Mouse (Mus musculus): ENCODE data around the gene Bcl2l11. TPM values are rescaled to one million over a fixed set of nuclear protein-coding genes. Genes with fewer than 3 reads are reported as not detected.
"Not testable (repeated sequence)": the region's sequence is repeated elsewhere in the genome, so short reads cannot be mapped to it uniquely, and the experiment has no call there.

Bcl2l11 gene
- polyA plus RNA-seq, 1 experiment from 2014 or later = 6.6 TPM

GRCm38 (mm10) chr2:128098118-128098517 is 27.7 kb upstream of the Bcl2l11 start:
- not testable (repeated sequence) for H3K36me3 ChIP-seq (ENCODE audit: control insufficient read depth, insufficient read depth, low read length); H3K4me3 ChIP-seq (ENCODE audit: low read depth, low read length); H3K9me3 ChIP-seq (replicated peaks; ENCODE audit: control insufficient read depth, low read length); H3K9ac ChIP-seq (ENCODE audit: low read length); DNase-seq (ENCODE audit: low spot score); H3K27ac ChIP-seq (ENCODE audit: low read depth, low read length); H3K27me3 ChIP-seq (replicated peaks; ENCODE audit: control insufficient read depth, insufficient read depth, low read length); ATAC-seq; H3K4me1 ChIP-seq (ENCODE audit: control insufficient read depth, insufficient read depth, low read length); H3K4me2 ChIP-seq (ENCODE audit: low read length)
- WGBS = 92% methylated on average over 4 of the region's 5 CpGs

- H3K9me3 ChIP-seq (replicated peaks; ENCODE audit: control insufficient read depth, low read length) = no peaks in the 10 kb centered on the region
- 94% methylated on average over 9 of the region's 9 CpGs for WGBS
- H3K27ac ChIP-seq (ENCODE audit: low read depth, low read length) = no peak overlapping the region
- H3K4me3 ChIP-seq (ENCODE audit: low read depth, low read length) = no peak overlapping the region
- H3K4me1 ChIP-seq (ENCODE audit: control insufficient read depth, insufficient read depth, low read length) = no peaks in the 10 kb centered on the region
- no peak overlapping the region for H3K4me2 ChIP-seq (ENCODE audit: low read length)
- no peak for DNase-seq (ENCODE audit: low spot score)
- H3K27me3 ChIP-seq (replicated peaks; ENCODE audit: control insufficient read depth, insufficient read depth, low read length) = no peaks in the 10 kb centered on the region
- no peaks in the 10 kb centered on the region for H3K36me3 ChIP-seq (ENCODE audit: control insufficient read depth, insufficient read depth, low read length)
- ATAC-seq = no peak
- H3K9ac ChIP-seq (ENCODE audit: low read length) = no peak overlapping the region
These were observed 23.8 kb upstream of the Bcl2l11 start for GRCm38 (mm10) chr2:128102086-128102485.

DNA sequence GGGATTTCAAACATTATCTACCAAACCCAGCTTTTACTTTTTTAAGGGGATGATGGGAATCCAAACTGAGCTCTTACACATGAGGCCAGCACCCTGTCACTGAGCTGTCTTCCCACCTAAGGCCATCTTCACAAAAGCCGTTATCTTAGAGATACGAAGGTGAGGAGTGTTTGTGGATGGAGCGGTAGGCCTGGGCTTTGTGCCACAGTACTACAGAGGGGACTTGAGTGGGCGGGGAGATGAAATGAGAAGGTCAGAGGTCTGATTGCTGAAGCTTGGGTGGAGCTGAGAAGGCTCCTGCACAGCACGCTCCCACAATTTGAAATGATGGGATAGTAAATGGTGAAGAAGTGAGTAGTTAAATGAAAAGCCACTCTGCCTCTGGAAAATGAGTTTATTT is 21.0 kb upstream of the Bcl2l11 start:
- no peak for ATAC-seq
- 83% methylated on average over 5 of the region's 5 CpGs for WGBS

DNA sequence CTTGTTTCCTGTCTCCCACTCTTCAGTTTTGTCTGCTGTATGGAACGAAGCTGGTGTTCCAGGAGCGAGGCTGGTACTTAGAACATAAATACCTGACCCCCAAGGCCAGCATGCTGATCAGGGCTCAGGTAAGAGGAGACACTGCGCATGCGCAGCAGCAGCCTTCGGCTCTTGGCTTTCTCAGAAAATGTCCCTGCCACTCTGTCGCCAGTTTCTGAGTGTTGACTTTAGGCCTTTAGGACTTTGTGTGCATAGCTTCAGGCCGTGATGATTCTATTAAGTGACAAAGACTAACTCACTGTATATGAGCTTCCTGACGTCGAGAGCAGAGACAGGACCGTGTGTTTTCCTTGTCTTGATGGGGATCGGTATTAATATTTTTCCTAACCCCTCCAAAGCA is 20.2 kb upstream of the Bcl2l11 start:
- Histone ChIP-seq H3K27me3 (replicated peaks; ENCODE audit: control insufficient read depth, insufficient read depth, low read length) (no peaks in the 10 kb centered on the region), H3K4me3 (ENCODE audit: low read depth, low read length) (no peak overlapping the region), H3K27ac (ENCODE audit: low read depth, low read length) (no peak overlapping the region), H3K36me3 (ENCODE audit: control insufficient read depth, insufficient read depth, low read length) (no peaks in the 10 kb centered on the region), H3K9me3 (replicated peaks; ENCODE audit: control insufficient read depth, low read length) (no peaks in the 10 kb centered on the region), H3K4me2 (ENCODE audit: low read length) (no peak overlapping the region), H3K4me1 (ENCODE audit: control insufficient read depth, insufficient read depth, low read length) (no peaks in the 10 kb centered on the region), H3K9ac (ENCODE audit: low read length) (no peak overlapping the region)
- DNase-seq (ENCODE audit: low spot score) = no peak
- no peak for ATAC-seq
- WGBS = 89% methylated on average over 11 of the region's 11 CpGs

More for the DNA sequence above, 21.0 kb upstream of the Bcl2l11 start:
- Histone ChIP-seq H3K36me3 (ENCODE audit: control insufficient read depth, insufficient read depth, low read length) (no peaks in the 10 kb centered on the region), H3K9me3 (replicated peaks; ENCODE audit: control insufficient read depth, low read length) (no peaks in the 10 kb centered on the region), H3K4me1 (ENCODE audit: control insufficient read depth, insufficient read depth, low read length) (no peaks in the 10 kb centered on the region), H3K4me3 (ENCODE audit: low read depth, low read length) (no peak overlapping the region), H3K9ac (ENCODE audit: low read length) (no peak overlapping the region), H3K27ac (ENCODE audit: low read depth, low read length) (no peak overlapping the region), H3K27me3 (replicated peaks; ENCODE audit: control insufficient read depth, insufficient read depth, low read length) (no peaks in the 10 kb centered on the region), H3K4me2 (ENCODE audit: low read length) (no peak overlapping the region)
- DNase-seq (ENCODE audit: low spot score) = no peak

- Histone ChIP-seq H3K4me3 (ENCODE audit: low read depth, low read length) (no peak overlapping the region), H3K4me2 (ENCODE audit: low read length) (no peak overlapping the region)
These were observed 14.3 kb upstream of the Bcl2l11 start for GRCm38 (mm10) chr2:128111537-128111936.

GRCm38 (mm10) chr2:128114621-128115020 is 11.2 kb upstream of the Bcl2l11 start:
- 78% methylated on average over 3 of the region's 3 CpGs for WGBS
- peak; percentile 9 for DNase-seq (ENCODE audit: low spot score)

More at GRCm38 (mm10) chr2:128111537-128111936, 14.3 kb upstream of the Bcl2l11 start:
- Histone ChIP-seq H3K27ac (ENCODE audit: low read depth, low read length) (no peak overlapping the region), H3K9ac (ENCODE audit: low read length) (no peak overlapping the region), H3K36me3 (ENCODE audit: control insufficient read depth, insufficient read depth, low read length) (no peaks in the 10 kb centered on the region), H3K4me1 (ENCODE audit: control insufficient read depth, insufficient read depth, low read length) (no peaks in the 10 kb centered on the region), H3K27me3 (replicated peaks; ENCODE audit: control insufficient read depth, insufficient read depth, low read length) (no peaks in the 10 kb centered on the region), H3K9me3 (replicated peaks; ENCODE audit: control insufficient read depth, low read length) (no peaks in the 10 kb centered on the region)
- ATAC-seq (no peak), DNase-seq (ENCODE audit: low spot score) (no peak)
- 68% methylated on average over 9 of the region's 9 CpGs for WGBS

DNA sequence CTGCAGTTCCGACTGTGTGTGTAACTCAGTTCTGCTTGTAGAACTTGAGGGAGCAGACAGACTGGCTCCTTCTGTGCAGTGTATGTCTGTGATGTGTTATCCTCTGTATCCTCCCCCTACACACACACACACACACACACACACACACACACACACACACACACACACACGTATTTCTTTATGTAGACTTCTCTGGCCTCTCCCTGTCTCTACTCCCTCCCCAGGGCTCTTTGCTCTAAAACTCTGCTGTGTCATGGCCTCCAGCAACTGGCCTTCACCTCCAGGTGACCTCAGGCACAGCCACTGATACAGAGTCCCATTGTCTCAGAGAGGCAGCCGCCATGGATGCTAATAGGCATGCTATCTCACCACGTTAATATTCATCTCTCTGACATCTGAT is 10.3 kb upstream of the Bcl2l11 start:
- DNase-seq (ENCODE audit: low spot score) = no peak
- 53% methylated on average over 4 of the region's 4 CpGs for WGBS
- no peak overlapping the region for H3K4me3 ChIP-seq (ENCODE audit: low read depth, low read length)
- ATAC-seq = no peak
- H3K9me3 ChIP-seq (replicated peaks; ENCODE audit: control insufficient read depth, low read length) = no peaks in the 10 kb centered on the region
- no peaks in the 10 kb centered on the region for H3K36me3 ChIP-seq (ENCODE audit: control insufficient read depth, insufficient read depth, low read length)
- H3K4me2 ChIP-seq (ENCODE audit: low read length) = no peak overlapping the region
- H3K4me1 ChIP-seq (ENCODE audit: control insufficient read depth, insufficient read depth, low read length) = no peaks in the 10 kb centered on the region
- H3K27ac ChIP-seq (ENCODE audit: low read depth, low read length) = no peak overlapping the region
- no peak overlapping the region for H3K9ac ChIP-seq (ENCODE audit: low read length)
- H3K27me3 ChIP-seq (replicated peaks; ENCODE audit: control insufficient read depth, insufficient read depth, low read length) = no peaks in the 10 kb centered on the region

More at GRCm38 (mm10) chr2:128114621-128115020, 11.2 kb upstream of the Bcl2l11 start:
- no peak overlapping the region for H3K9ac ChIP-seq (ENCODE audit: low read length)
- H3K4me3 ChIP-seq (ENCODE audit: low read depth, low read length) = no peak overlapping the region
- no peak for ATAC-seq
- H3K4me2 ChIP-seq (ENCODE audit: low read length) = no peak overlapping the region
- H3K27ac ChIP-seq (ENCODE audit: low read depth, low read length) = no peak overlapping the region
- no peaks in the 10 kb centered on the region for H3K36me3 ChIP-seq (ENCODE audit: control insufficient read depth, insufficient read depth, low read length)
- no peaks in the 10 kb centered on the region for H3K27me3 ChIP-seq (replicated peaks; ENCODE audit: control insufficient read depth, insufficient read depth, low read length)
- no peaks in the 10 kb centered on the region for H3K4me1 ChIP-seq (ENCODE audit: control insufficient read depth, insufficient read depth, low read length)
- H3K9me3 ChIP-seq (replicated peaks; ENCODE audit: control insufficient read depth, low read length) = no peaks in the 10 kb centered on the region

DNA sequence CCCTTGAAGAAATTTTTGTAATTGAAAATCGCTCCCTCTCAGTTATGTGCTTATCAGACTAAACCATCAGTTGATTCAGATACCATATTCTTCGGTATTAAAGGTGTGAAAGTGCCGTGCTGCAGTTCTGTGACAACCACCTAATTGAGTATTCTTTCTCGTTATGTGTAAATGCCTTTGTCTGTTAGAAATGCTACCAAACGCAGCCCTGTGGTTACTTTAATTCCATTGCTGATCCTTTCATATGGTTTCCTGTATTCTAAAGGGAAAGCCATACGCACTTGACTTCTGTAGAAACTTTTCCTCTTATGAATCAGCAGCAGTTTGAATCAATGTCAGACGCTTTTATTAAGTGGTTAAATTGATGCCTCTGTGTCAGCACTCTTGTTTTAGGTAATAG is 8.2 kb upstream of the Bcl2l11 start:
- Histone ChIP-seq H3K27me3 (replicated peaks; ENCODE audit: control insufficient read depth, insufficient read depth, low read length) (peaks cover 8% of the 10 kb centered on the region), H3K4me2 (ENCODE audit: low read length) (no peak overlapping the region), H3K4me1 (ENCODE audit: control insufficient read depth, insufficient read depth, low read length) (no peaks in the 10 kb centered on the region), H3K9ac (ENCODE audit: low read length) (no peak overlapping the region), H3K9me3 (replicated peaks; ENCODE audit: control insufficient read depth, low read length) (no peaks in the 10 kb centered on the region), H3K4me3 (ENCODE audit: low read depth, low read length) (no peak overlapping the region), H3K36me3 (ENCODE audit: control insufficient read depth, insufficient read depth, low read length) (no peaks in the 10 kb centered on the region), H3K27ac (ENCODE audit: low read depth, low read length) (no peak overlapping the region)
- 58% methylated on average over 7 of the region's 7 CpGs for WGBS
- ATAC-seq (no peak), DNase-seq (ENCODE audit: low spot score) (no peak)

DNA sequence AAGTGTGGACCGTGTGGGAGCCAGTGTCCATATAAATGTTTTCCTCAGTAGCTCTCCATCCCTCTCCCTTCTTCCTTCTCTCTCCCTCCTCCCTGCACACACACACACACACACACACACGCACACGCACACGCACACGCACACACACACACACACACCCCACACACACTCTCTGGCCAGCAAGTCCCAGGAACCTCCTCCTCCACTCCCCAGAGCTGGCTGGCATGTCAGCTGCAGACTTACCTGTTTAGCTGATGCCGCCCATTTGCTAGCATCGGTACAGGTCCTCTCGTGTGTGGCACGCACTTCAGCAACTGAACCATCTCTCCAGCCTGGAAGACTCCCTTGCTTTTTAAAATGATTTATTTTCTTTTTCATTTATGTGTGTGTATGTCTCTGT is 6.9 kb upstream of the Bcl2l11 start:
- Histone ChIP-seq H3K4me1 (ENCODE audit: control insufficient read depth, insufficient read depth, low read length) (peaks cover 4% of the 10 kb centered on the region; the same call in 1 of the 2 replicates), H3K27ac (ENCODE audit: low read depth, low read length) (no peak overlapping the region), H3K9me3 (replicated peaks; ENCODE audit: control insufficient read depth, low read length) (no peaks in the 10 kb centered on the region), H3K4me3 (ENCODE audit: low read depth, low read length) (no peak overlapping the region), H3K4me2 (ENCODE audit: low read length) (no peak overlapping the region), H3K27me3 (replicated peaks; ENCODE audit: control insufficient read depth, insufficient read depth, low read length) (peaks cover 21% of the 10 kb centered on the region), H3K9ac (ENCODE audit: low read length) (no peak overlapping the region), H3K36me3 (ENCODE audit: control insufficient read depth, insufficient read depth, low read length) (no peaks in the 10 kb centered on the region)
- 92% methylated on average over 9 of the region's 9 CpGs for WGBS
- ATAC-seq (no peak), DNase-seq (ENCODE audit: low spot score) (no peak)

Data from forebrain, embryonic 14.5 days (tissue).